Mouse (Mus musculus) kidney, postnatal 4 days (tissue): Measurements from ENCODE around the gene Trim44.

Experiments used
- DNase-seq, 2 experiments: peaks; one replicate each; pipeline ENCODE4 v3.0.0; 2021; ENCODE audit warnings: mixed read lengths in 2 of 2

Gene Trim44

DNA sequence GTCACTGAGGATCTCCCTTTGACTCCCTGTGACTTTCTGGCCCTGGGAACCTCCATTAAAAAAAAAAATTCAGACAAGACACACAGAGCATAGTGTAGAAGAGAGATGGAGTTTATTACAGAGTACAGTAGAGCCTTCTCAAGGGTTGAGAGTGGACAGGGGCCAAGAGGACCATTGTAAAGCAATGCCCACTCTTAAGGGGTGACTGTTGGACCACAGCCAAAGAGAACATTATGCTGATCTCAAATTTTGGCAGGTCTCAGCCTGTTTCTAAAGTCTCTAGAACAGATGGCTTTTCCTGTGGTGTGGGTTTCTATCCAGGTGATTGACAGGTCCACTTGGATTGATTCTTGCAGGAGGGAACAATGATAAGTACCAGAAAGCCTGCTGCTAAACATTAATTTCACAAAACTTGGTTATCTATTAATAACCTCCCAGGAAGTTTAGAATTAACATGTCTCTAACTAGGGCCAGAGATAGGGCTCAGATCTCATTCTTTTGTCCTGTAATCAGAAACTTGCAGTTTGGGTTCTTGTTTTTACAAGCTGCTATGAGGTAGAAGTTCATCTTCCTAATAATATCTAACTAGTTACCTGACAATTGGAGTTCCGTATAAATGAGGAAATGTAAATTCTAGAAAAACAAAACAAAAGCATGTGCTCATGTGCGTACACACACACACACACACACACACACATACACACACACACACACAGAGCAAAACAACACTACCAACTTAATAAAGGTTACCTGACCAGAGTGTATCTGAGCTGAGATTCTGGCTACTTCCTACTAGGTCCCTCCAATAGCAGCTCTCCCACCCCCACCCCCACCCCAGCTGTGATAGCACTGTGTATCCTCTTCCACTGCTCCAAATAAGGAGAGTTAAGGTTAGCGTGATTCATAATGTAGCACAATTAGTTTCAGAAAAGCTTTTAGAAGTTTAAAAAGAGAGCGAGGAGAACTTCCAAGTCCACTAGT, 1.0 kb downstream of the Trim44 start:
- no peak for DNase-seq

DNA sequence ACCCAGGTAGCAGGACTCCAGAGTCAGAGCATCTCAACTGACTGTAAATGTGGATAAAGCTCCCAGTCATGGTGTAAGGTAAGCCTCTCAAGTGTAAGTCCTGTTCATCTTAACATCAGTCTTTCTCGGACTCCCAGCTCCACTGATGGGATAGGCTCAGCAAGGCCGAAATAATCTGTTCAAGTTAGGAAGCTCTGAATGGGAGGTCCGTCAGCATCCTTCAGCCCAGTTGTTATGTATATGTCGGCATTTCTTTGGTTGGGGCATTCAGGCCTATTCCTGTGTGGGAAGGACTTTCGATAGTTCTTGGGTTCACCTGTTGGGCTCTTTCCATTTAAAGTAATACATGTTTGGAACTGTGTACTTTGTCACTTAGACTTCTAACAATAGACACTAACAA, 3.6 kb downstream of the Trim44 start:
- DNase-seq = no peak

DNA sequence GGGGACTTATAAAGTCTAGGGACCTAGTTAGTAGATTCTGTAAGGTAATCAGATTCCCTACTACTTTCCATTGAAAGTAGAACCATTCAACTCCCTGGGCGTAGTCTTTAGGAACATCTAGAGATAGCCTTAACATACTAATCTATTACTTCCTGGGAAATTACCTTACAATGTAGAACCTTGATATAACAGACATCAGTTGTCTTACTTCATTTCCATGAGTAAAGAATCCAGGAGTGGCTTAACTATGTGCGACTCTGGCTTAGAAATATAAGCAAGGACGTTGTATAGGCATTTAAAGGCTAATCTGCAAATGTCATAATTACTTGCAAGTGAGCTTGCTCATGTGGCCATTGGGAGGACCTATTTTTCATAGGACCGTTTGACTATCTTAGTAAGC, 4.3 kb downstream of the Trim44 start:
- DNase-seq = no peak

DNA sequence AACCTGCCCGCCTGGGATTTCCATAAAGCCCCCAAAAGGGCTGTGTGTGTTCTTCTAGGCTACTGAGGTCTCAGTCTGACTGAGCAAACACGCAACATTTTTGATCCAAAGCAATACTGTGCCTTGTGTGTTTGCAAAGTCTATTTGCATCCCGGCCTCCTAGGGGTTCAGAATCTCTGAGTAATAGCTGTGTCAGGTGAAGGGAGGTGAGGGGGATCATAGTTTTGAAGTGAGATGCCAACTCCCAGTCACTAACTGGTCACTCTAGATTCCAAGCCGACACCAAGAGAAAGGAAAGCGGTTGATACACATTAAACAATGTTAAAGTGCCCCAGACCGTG, 6.3 kb downstream of the Trim44 start:
- no peak for DNase-seq

DNA sequence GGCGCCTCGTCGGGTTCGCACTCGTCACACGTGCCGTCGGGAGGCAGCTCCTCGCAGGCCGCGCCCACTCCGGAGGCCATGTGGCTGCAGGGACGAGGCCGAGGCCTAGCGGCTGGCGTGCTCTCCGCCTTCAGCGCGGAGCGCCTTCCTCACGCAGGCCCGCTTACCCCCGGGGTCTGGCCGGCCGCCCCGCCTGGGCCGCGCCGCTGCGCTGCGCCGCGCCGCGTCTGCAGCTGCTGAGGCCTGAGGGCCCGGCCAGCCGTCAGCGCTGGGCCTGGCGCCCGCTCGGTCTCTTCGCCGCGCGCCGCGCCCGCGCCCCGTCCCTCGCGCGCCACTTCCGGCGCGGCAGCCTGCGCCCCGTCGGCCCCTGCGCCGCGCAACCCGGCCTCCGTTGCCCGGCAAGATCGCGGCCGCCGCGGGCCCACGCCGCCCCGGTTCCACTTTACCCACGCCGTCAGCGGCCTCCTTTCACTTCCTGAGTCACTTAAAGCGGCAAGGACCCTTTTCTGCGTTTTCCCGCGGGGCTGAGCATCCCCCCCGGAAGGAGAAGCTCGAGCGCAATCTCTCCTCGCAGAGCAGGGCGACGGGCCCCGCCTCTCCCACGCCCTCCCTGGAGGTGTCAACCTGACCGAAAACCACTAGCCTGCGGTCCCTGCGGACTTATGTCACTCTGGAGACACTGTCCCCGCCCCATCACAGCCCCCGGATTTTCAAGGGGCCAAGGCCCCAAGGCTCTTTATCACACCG, 6.8 kb downstream of the Trim44 start:
- peak; percentile 86 to 91 for DNase-seq

DNA sequence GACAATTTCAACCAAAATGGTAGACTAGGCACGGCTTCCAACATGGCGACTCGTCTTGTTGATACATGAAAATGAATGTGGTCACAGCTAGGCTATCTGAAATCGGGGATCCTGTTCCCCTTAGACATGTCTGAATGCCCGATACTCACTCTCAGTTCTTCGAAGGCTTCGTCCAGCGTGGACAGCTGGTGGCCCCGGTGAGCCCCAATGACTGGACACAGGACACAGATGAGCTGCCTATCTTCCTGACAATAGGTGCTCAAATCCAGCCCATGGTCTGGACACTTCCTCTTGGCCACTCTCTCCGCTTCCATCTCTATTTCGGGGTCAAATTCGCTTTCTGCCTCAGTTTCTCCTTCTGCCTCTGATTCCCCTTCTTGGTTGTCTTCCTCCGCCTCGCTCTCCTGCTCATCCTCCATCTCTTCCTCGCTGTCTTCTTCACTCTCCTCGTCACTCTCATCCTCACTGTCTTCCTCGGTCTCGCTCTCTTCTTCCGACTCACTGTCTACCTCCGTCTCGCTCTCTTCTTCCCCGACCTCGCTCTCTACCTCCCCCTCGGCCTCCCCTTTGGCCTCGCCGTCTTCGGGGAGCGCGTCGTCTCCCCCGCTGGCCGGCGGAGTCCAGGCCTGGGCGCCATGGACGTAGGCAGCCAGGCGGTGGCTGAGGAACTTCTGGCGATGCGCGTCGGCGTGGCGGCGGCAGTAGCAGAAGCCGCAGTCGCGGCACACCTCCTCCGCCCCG, 7.6 kb downstream of the Trim44 start:
- peak in 1 of 2 experiments; percentile 22 for DNase-seq

DNA sequence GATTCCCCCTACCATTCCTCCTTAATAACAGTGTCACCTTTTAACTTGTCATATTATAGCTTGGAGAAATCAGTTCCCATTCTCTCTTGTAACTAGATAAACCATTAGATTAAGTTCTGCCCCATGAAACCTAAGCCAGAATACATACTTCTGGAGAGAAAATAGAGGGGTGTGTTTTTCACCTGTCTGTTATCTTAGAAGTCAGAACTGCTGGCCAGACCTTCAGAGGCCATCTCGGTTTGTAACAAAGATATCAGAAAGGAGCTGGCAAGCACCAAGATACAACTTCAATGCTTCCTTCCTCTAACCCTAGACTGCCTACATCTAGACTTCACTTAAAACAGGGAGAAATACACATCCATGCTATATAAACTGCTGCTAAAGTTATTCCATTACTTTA, 11.1 kb downstream of the Trim44 start:
- DNase-seq = no peak

DNA sequence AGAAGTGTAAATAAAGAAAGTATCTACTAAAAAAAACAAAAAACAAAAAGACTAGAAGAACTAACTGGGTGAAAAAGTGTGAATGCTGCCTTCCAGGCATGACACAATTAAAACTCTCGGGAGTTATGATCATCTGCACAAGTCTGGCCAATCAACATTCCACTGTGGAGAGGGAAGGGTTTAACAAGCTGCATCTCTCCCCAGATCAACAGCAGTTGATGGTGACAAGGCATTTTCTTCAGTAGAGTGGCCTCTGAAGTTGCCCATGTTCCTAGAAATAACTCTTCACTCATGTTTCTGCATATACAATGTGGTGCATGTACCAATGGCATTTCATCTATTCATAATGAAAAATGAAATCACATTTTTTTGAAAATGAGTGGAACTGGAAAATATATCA, 14.2 kb downstream of the Trim44 start:
- DNase-seq = no peak

DNA sequence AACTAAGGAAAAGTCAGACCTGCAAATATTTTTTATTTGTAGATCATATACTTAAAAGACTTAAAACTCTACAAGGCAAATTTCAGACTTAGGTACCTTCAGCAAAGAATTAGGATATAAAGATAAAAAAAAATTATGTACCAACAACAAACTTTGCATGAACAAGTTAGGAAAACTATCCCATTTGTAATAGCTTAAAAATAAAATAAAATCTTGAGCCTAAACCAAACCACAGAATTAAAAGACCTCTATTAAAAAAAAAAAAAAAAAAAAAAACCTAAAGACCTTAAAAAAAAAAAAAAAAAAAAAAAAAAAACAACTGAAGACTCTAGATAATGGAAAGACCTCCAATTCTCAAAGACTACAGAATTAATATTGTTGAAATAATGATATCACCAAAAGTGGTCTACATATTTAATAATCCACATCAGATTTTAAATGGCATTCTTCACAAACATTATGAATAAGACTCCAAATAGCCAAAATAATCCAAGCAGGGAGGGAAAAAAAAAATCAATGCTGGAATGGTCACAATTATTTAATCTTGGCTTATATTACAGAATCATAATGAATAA, 22.2 kb downstream of the Trim44 start:
- no peak for DNase-seq

DNA sequence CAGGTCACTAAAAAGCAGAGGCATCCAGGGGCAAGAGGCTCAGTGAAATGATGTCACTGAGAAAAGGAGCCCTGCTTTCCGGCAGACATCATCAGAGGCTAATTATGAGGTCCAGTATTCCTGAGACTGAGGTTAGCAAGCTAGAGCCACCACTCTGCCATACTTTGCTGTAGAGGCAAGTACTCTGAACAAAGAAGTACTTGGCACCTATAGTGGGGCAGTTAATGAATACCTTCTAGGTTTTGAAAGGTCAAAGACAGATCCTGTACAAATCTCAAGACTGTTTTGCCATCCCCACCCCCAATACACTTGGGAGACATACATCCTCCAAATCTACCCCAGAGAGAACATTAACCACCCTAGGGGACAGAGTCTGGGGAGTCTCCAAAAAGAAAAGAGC, 23.1 kb downstream of the Trim44 start:
- DNase-seq = no peak

DNA sequence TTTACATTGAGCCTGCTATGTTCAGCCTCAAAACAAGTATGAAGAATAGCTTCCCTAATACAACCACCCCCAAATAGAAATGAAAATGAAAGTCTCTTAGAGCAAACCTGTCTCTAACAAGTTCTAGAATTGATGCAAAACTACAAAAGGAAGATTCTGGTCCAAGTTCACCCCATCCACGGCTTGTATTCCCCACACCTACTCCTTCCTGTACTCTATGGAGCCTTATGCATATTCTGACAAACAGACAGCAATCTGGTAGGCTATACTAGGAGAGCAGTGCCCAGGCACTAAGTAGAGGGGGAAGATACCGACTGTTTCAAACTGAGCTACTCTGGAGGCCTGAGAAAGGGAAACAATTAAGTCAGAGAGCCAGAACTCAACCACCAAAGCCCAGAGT, 23.6 kb downstream of the Trim44 start:
- no peak for DNase-seq

DNA sequence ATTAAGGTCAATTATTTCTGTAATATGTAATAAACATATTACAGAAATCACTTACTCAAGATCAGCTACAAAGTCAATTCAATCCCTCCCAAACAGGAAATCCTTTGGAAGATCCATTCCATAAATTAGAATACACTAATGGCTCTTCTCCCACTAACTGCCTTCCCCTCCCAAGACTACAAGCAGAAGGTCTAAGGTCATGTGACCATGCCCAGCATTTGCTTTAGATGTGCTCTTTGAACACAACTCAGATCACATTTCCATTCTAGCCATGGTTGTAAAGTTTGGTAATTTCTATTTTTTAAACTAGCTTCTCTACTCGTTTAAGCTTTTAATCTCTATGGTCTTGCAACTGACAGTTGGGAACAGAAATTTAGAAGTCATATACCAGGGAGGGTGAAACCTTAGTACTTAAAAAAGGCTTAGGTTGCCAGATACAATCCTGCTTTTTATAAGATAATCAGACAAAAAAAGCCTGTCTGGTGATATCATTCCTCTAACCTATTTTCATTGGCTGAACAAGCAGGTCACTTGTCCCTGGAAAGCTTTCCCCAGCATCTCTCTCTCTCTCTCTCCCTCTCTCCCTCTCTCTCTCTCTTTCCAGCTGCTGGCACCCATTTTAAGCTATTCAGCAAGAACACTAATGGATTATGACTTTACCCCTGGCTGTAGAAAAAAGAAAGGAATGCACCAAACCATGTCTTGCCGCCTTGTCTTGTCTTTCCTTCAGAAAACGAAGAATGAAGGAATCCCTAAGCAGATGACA, 24.4 kb downstream of the Trim44 start:
- no peak for DNase-seq

DNA sequence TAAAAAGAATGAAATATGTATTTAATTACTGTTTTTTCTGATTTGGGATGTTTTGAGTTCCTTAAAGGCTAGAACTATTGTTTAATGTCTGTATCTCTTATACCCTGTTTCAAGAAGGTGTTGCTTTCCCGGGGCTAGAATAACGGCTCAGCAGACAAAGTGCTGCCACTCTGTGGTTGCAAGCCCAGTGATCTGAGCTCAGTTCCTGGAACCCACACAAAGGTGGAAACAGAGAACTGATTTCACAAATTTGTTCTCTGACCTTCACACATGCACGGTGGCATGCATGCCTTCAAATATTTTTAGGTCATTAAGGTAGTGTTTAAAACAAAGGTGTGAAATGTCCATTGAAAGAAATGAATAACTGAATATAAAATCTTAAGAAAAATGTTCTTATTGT, 25.1 kb downstream of the Trim44 start:
- DNase-seq = no peak

DNA sequence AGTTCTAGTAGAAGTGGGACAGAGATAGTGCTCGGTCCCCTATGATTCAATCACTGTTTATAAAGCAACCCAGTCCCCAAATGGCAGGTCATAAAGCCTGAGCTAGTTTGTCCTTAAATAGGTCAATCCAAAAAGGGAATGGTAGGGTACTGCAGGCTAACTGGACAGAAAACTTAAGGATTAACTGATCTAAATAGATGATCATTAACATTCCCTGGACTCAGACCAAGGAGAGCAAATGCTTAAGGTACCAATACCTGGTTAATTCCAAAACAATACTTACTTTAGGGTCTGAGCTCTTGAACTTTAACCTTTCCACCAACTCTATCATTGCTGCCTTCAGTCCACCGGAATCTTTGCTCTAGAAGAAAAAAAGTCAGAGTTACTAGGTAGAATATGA, 27.0 kb downstream of the Trim44 start:
- DNase-seq = no peak

DNA sequence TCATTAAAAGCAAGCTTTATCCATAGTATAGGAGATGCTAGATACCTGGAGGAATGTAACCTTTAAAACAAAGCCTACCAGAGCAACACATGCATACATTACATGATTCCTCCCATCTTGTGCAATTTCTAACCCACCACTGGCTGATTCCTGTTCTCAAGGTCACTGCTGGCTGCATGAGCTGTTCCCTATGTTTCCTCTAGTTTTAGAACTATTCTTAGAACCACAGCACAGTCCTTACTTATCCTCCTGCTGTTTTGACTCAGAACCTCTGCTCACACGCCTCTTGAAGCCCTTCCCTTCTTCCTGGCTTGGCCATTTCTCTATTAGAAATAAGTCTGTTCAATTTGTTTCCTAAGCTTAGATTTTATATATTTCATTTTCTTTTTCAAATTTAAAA, 28.7 kb downstream of the Trim44 start:
- DNase-seq = no peak

DNA sequence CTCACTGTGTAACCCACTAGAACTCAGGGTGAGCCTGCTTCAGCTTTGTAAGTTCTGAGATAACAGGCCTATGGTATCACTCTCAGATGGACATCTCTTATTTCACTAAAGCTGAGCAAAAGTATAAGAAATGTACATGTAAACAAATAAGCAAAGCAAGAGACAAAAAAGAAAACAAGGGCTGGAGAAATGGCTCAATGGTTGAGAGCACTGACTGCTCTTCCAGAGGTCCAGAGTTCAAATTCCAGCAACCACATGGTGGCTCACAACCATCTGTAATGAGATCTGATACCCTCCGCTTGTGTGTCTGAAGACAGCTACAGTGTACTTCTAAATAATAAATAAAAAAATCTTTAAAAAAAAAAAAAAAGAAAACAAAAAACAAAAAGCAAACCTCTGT, 29.2 kb downstream of the Trim44 start:
- no peak for DNase-seq

DNA sequence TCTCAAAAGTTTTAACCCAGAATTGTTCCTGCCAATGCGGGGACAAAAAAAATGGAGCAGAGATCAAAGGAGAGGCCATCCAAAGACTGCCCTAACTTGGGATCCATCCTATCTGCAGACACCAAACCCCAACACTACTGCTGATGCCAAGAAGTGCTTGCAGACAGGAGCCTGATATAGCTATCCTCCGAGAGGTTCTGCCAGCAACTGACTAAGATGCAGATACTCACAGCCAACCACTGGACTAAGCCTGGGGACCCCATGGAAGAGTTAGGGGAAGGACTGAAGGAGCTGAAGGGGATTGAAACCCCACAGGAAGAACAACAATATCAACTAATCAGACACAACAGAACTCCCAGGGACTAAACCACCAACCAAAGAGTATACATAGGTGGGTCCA, 30.3 kb downstream of the Trim44 start:
- DNase-seq = no peak

DNA sequence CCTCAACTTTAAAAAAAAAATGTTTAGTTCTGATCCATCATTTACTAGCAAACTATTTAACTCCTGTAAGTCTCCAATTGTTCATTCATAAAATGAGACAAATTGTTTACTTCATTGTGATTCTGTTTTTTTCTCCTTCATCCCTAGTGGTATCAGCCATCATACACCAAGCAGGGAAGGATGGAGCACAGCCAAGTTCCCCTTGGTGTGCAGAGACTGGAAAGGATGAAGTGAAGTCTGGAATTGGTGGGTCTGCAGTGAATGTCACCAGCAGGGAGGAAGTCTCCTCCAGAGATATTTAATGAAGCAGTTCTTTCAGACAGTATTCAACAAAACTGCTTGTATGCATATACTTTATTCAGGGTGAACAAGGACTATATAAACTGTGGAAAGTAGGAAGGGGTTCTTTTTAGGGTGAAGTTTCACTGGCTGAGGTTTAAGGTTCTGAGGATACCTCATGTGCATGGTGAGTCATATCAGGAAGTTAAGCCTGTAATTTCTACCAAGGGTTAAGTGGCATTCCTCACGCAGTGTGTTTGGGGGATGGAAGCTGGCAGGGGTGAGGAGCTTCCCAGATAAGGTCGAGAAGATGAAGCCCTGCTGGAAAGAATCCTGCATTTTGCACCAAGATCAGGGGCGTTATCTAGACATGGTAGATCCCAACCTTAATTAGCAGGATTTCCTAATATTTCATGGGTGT, 34.1 kb downstream of the Trim44 start:
- DNase-seq = no peak

DNA sequence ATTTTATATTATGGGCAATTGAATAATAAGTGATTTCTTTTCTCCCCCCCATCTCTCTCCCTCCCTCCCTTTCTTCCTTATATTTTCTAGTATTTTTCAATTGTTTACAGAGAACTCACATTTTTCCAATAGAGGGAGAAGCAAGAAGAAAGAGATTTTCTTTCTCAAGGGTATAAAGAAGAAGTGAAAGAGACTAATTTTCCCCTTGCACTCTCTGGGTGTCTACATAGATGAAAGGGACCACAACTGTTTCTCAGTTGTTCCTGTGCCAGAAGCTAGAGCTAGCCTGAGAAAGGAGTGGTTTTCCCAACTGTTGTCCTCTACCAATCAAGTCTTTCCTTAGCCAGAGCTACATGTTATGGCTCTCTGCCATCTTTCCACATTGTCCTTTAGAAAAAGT, 34.9 kb downstream of the Trim44 start:
- DNase-seq = no peak

DNA sequence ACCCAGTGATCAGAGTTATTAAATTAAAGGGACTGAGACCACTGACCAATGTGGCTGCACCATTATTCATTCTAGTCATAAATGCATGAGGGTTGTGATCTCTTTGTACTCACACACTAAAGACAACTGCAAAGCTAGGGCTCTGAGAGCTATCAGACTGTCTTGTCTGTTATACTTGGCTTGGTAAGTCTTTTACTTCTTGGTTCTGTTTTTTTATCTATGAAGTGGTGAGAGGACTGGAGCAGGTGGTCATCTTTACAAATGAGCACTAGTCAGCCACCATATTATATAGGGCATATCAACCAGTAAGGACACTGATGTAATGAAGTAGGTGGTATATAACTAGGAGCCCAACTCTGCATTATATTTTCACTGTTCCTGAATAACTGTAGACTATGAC, 36.3 kb downstream of the Trim44 start:
- no peak for DNase-seq

DNA sequence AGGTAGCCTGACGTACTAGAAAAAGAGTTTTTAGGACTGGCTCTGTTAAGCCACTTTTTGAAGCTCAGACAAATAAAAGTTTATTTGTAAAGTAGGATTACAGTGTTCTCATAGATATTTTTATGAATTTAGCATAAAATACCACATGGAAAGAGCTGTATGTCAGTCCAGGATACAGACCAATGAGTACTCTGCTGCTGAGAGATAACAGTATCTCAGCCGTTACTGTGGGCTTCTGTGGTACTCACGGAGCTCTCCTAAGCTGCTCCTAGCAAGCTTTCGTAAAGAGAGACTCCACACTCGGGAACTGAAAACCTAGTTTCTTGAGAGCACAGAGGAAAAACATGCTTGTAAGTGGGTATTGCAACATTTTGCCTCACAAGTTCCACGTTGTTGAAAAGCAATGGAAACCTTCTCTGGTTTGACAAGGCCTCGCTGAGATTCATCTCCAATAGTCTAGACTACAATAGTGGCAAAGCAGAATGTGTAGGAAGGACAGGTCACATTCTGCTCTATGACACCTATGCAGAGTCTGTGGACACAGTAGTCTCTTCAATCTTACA, 41.6 kb downstream of the Trim44 start:
- no peak for DNase-seq
